Mouse (Mus musculus): ENCODE measurements around the gene Gm45234.
A peak's percentile ranks its signal among the peaks of the same experiment; 100 is the strongest.

- no peak for TF ChIP-seq UBTF (IDR thresholded peaks at IDR 0.05; ENCODE audit: low read depth, low read length)
- no peak for TF ChIP-seq USF1 (IDR thresholded peaks at IDR 0.05; ENCODE audit: low read depth, low read length)
- TF ChIP-seq TCF12 (IDR thresholded peaks at IDR 0.05; ENCODE audit: low read depth, low read length): no peak
- TF ChIP-seq ETS1 (conservative IDR thresholded peaks at IDR 0.05; ENCODE audit: low read depth, low read length): no peak
- TF ChIP-seq ZMIZ1 (IDR thresholded peaks at IDR 0.05; ENCODE audit: low read depth, low read length): no peak
- no peak; the same call in 1 of the 2 replicates for TF ChIP-seq POLR2A (IDR thresholded peaks at IDR 0.05; ENCODE audit: low read depth, low read length)
- TF ChIP-seq CTCF (conservative IDR thresholded peaks at IDR 0.05 in 1 of 2, IDR thresholded peaks at IDR 0.05 in 1 of 2; ENCODE audit: low read depth in 2 of 2, low read length in 2 of 2): peak in 1 of 2 experiments; percentile 93; a peak in 3 of 4 replicates
- TF ChIP-seq E2F4 (IDR thresholded peaks at IDR 0.05; ENCODE audit: insufficient replicate concordance, low read depth, low read length): no peak
- peak; percentile 55 for TF ChIP-seq IRF4 (IDR thresholded peaks at IDR 0.05; ENCODE audit: low read depth, low read length)
- TF ChIP-seq NRF1 (IDR thresholded peaks at IDR 0.05; ENCODE audit: low read depth, low read length): no peak
Measured at GRCm38 (mm10) chr6:124716864-124717490, 38.8 kb downstream of the Gm45234 start.

Measured in CH12.LX (cell line).